Mouse (Mus musculus) erythroblast, embryonic 14.5 days (primary cell): ENCODE data around the gene Zfp668. TPM values are rescaled to one million over a fixed set of nuclear protein-coding genes. Genes with fewer than 3 reads are reported as not detected.

Source experiments
- H3K27me3 ChIP-seq: 2 replicates; pipeline ENCODE4 v1.6.1; 2012; ENCODE audit warnings: inconsistent platforms; ENCODE audit not compliant: control insufficient read depth
- H3K36me3 ChIP-seq: 2 replicates; pipeline ENCODE4 v1.6.1; 2012; ENCODE audit warnings: mild to moderate bottlenecking, inconsistent platforms; ENCODE audit not compliant: control insufficient read depth
- H3K4me1 ChIP-seq: 2 replicates; pipeline ENCODE4 v1.6.1; 2012; ENCODE audit warnings: inconsistent platforms; ENCODE audit not compliant: control insufficient read depth
- H3K4me3 ChIP-seq: replicated peaks from 2 replicates; pipeline ENCODE3; 2012; ENCODE audit warnings: moderate library complexity, mild to moderate bottlenecking, inconsistent platforms
- H3K9me3 ChIP-seq: 2 replicates; pipeline ENCODE4 v1.6.1; 2012; ENCODE audit warnings: low read length, inconsistent platforms, mixed read lengths; ENCODE audit not compliant: control insufficient read depth
- GATA1 ChIP-seq: IDR thresholded peaks from 2 replicates; pipeline ENCODE4 v1.6.1; 2012; ENCODE audit warnings: low read length, inconsistent platforms, mixed read lengths
- TAL1 ChIP-seq: IDR thresholded peaks from 3 replicates; pipeline ENCODE4 v1.6.1; 2012; ENCODE audit warnings: low read length, inconsistent platforms, mixed read lengths
- polyA plus RNA-seq: library from polyadenylated mRNA; stranded (reverse); fragments of >175 nt; gene quantifications from 2 replicates; pipeline ENCODE4 v1.2.3, GENCODE M21; 2012

The Zfp668 gene
- polyA plus RNA-seq, 1 experiment, result 1.5 TPM

DNA sequence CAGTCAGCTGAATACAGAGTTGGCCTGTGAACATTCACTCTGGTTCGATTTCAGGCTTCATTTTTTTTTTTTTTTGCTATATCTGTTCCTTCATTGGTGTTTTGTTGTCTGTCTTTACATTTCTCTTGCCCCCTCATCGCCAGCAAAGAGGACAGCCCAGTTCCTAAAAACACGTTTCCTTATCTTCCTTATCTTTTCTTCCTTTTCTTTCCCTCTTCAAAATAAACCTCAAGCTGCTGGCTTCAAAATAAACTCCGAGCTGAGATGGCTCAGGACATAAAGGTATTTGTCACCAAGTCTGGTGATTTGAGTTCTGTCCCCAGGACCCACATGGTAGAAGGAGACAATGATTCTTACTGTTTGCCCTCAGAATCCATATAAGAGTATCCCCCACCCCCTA lies 36.3 kb upstream of the Zfp668 start:
- H3K4me1 ChIP-seq, result peaks cover 28% of the 10 kb centered on the region
- no peaks in the 10 kb centered on the region for H3K9me3 ChIP-seq
- no peak for TF ChIP-seq TAL1
- TF ChIP-seq GATA1, result peak; percentile 22; the same call in 1 of the 2 replicates
- H3K4me3 ChIP-seq, result peak overlapping the region; percentile 91
- H3K36me3 ChIP-seq, result peaks cover 52% of the 10 kb centered on the region
- no peaks in the 10 kb centered on the region for H3K27me3 ChIP-seq

DNA sequence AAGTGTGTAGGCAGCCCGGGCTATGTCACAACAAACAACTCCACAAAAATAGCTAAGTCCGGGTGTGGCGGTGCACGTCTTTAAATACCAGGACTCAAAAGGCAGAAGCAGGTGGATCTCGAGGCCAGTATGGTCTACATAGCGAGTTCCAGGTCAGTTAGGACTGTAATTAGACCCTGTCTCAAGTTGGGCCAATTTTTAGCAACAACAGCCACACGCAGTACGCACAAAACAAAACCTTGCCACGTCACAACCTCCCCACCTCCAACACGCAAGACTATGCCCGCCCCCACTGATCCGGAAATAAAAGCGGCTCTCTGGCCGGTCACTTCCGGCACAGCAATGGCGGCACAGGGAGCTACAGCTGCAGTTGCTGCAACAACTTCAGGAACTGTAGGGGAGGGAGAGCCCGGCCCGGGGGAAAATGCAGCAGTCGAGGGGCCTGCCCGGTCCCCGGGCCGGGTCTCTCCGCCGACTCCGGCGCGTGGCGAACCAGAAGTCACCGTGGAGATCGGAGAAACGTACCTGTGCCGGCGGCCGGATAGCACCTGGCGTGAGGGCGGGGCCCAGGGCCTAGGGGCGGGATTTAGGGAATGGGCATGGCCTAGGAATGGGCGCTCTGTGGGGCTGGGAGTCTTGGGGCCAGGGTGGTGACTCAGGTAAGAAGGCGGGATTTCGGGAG lies 35.7 kb upstream of the Zfp668 start, which contains the start of gene Kat8:
Kat8 (plus strand) TSS at position 327 of the 682 bp plus-strand sequence.
- TF ChIP-seq TAL1 (no peak), GATA1 (no peak)
- H3K27me3 ChIP-seq, result no peaks in the 10 kb centered on the region
- no peaks in the 10 kb centered on the region for H3K9me3 ChIP-seq
- H3K4me1 ChIP-seq, result peaks cover 28% of the 10 kb centered on the region
- H3K36me3 ChIP-seq, result peaks cover 53% of the 10 kb centered on the region
- peak within 1 kb of the TSS; percentile 91 for H3K4me3 ChIP-seq

DNA sequence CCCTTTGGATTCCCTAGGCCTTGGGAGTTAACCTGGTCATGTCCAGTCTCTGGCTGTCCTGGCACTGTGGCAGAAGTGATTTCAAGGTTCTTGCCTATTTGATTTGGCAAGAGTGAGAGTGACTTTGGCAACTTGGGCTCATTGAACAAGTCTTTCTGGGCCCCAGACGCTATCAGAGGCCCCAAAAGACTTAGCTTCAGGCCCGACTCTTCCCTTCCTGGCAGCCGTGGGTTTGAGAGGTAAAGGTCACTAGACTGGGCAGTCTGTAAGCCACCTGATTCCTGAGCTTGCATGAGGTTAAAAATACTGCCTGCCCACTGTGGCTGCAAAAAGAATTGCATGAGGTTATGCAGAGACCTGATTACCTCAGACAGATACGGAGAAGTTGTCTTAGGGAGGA lies 32.0 kb upstream of the Zfp668 start:
- H3K27me3 ChIP-seq, result no peaks in the 10 kb centered on the region
- TF ChIP-seq GATA1 (no peak), TAL1 (no peak)
- H3K4me3 ChIP-seq, result no peak overlapping the region
- no peaks in the 10 kb centered on the region for H3K9me3 ChIP-seq
- peaks cover 44% of the 10 kb centered on the region for H3K4me1 ChIP-seq
- H3K36me3 ChIP-seq, result peaks cover 56% of the 10 kb centered on the region

DNA sequence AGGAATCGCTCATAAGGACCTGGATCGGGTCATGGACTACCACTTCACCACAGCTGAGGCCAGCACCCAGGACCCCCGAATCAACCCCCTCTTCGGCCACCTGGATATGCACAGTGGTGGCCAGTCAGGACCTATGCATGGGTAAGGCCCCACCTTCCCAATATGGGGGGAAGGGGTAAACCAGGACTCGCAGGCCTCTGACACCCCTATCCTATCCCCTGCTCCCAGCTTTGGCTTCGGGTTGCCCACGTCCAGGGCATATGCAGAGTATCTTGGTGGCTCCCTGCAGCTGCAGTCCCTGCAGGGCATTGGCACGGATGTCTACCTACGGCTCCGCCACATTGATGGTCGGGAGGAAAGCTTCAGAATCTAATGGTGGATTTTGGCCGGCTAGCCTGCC lies 31.3 kb upstream of the Zfp668 start:
- Histone ChIP-seq H3K27me3 (no peaks in the 10 kb centered on the region), H3K4me3 (no peak overlapping the region), H3K9me3 (no peaks in the 10 kb centered on the region), H3K4me1 (peaks cover 40% of the 10 kb centered on the region), H3K36me3 (peaks cover 56% of the 10 kb centered on the region)
- TF ChIP-seq TAL1, result no peak
- TF ChIP-seq GATA1, result no peak

DNA sequence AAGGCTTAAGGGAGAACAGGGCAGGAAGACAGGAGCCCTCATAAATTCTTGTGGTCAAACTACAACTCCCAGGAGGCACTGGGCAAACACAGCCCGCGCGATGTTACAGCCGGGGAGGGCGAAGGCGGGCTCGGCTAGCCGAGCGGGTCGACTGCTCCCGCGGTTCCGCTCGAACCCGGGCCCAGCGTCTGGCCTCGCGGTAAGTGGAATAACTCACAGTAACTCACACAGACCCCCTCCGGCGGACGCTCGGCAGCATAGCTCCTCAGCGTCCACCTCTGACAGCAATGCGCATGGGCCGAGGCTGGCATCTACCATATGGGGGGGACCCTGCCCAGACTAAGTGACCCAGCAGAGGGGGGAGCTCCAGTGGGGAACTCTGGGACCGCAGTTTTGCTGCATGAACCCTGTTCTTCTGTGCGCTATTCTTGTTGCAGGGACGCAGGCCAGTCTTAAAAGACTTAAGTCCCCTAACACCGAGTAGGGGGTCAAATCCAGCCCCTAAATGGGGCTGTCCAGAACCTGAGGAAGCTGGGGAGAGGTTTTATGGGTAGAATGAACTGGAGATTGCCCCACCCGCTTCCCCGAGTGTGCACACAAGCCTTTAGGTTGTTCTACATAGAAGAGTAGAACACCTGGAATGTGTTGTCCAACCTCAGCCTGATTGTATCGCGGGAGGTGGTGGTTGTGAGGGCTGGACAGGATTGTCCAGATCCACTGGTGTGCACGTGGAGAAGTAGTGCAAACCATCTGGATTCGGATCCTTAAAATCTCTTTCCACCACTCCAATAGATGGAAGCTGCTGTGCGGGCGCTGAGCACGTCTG lies 27.6 kb upstream of the Zfp668 start, which contains the start of gene Bckdk:
Bckdk (plus strand) TSS at position 112 of the 826 bp plus-strand sequence.
- Histone ChIP-seq H3K9me3 (no peaks in the 10 kb centered on the region), H3K36me3 (peaks cover 46% of the 10 kb centered on the region), H3K27me3 (no peaks in the 10 kb centered on the region), H3K4me1 (peaks cover 56% of the 10 kb centered on the region), H3K4me3 (peak within 1 kb of the TSS; percentile 77)
- TF ChIP-seq GATA1 (no peak), TAL1 (no peak)

DNA sequence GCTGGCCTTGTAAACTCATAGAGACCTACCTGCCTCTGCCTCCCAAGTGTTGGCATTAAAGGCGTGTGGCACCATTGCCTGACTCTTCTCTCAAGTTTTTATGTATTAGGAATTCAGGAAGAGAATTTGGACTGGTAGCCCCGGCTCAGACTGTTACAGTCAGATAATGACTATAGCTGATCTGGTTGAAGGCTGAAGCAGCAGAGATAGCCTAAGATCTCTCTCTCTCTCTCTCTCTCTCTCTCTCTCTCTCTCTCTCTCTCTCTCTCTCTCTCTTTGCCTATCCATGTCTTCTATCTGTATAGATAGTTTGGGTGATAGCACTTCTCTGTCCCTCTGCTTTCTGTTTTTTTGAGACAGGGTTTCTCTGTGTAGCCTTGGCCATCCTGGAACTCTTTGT lies 25.1 kb upstream of the Zfp668 start:
- no peak for TF ChIP-seq GATA1
- TF ChIP-seq TAL1, result no peak
- Histone ChIP-seq H3K9me3 (no peaks in the 10 kb centered on the region), H3K4me3 (no peak overlapping the region), H3K27me3 (no peaks in the 10 kb centered on the region), H3K4me1 (peaks cover 76% of the 10 kb centered on the region), H3K36me3 (peaks cover 22% of the 10 kb centered on the region)

DNA sequence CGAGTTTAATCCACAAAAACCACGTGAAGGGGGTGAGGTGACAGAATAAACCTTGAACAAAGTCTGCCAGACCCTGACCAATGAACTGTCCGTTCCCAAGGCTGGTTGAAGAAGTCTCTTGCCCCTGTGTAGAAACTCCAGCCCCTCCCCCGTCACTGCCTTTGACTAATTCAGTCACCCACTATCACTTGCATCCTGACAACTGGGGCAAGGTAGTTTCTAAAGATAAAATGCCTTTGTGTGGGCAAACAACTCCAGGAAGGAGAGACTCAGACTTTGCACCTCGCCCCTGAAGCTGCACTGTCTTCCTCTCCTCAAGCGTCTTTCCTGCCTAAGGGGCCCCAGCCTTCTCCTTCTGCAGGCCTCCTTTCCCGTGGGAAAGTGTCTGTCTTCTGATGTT lies 23.4 kb upstream of the Zfp668 start:
- no peaks in the 10 kb centered on the region for H3K9me3 ChIP-seq
- H3K27me3 ChIP-seq, result no peaks in the 10 kb centered on the region
- TF ChIP-seq GATA1 (no peak), TAL1 (no peak)
- peaks cover 4% of the 10 kb centered on the region for H3K36me3 ChIP-seq
- H3K4me3 ChIP-seq, result no peak overlapping the region
- peaks cover 86% of the 10 kb centered on the region for H3K4me1 ChIP-seq

DNA sequence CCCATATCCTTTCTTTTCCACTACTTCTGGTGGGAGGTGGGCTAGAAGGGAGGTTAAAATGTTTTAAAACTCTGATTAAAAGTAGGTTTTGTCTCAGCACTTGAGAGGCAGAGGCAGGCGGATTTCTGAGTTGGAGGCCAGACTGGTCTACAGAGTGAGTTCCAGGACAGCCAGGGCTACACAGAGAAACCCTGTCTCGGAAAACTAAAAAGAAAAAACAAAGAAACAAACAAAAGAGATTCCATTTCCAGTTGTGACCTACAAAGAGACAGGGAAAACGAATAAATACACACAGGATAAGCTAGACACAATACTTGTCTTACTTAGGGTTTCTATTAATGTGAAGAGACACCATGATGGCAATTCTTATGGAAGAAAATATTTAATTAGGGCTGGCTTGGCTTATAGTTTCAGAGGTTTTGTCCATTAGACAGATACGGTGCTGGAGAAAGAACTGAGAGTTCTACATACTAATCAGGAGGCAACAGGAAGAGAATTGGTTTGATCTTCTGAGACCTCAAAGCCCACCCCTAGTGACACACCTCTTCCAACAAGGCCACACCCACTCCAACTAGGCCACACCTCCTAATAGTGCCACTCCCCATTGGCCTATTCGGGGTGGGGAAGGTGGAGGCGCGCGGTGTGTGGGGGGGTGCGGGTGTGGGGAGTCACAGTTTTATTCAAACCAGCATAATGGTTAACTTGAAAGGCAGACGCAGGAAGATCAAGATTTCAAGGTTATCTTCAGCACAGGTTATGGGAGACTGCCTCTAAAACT lies 21.7 kb upstream of the Zfp668 start:
- Histone ChIP-seq H3K9me3 (no peaks in the 10 kb centered on the region), H3K36me3 (no peaks in the 10 kb centered on the region; the same call in 1 of the 2 replicates), H3K4me1 (peaks cover 81% of the 10 kb centered on the region), H3K27me3 (no peaks in the 10 kb centered on the region), H3K4me3 (no peak overlapping the region)
- no peak for TF ChIP-seq TAL1
- TF ChIP-seq GATA1, result no peak

DNA sequence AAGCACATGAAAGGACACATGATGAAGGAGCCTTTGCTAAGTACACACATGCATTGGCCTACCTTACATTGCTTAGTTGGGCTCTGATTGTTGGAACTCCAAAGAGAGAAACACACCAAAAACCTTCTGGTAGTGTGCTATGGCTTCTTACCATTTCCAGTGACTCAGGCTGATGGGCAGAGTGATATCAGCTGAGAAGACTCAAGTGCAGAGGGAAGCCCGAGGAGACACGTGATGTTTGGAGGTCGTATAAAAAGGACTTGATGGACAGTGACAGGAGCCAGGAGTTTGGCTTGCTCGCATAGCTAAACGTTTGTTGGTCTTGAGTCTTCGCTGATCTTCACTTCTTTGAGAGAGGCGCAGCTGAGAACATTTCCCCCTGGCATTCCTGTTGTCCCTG lies 20.9 kb upstream of the Zfp668 start:
- H3K9me3 ChIP-seq, result no peaks in the 10 kb centered on the region
- peaks cover 8% of the 10 kb centered on the region for H3K36me3 ChIP-seq
- peaks cover 76% of the 10 kb centered on the region for H3K4me1 ChIP-seq
- H3K4me3 ChIP-seq, result no peak overlapping the region
- TF ChIP-seq TAL1 (no peak), GATA1 (no peak)
- H3K27me3 ChIP-seq, result no peaks in the 10 kb centered on the region
